Mouse (Mus musculus): Measurements from ENCODE around the gene Col25a1.

DNA sequence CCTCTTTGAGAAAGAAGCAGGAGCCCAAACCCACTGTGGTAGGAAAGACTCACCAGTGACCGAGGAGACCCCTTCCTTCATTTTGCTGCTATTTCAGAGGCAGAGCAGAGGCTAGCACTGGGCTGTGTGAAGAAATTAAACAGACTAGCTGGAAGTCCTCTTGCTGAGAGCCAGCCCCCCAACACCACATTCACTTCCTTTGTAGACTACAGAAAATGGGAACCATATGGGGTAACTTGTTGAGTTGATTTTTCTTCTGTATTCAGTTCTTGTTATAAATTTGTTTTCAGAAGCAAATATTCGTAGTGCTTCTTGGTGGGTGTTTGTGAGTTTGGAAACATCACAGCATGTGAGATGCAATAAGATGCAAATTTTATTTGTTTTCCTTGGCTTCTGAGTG is 142.6 kb downstream of the Col25a1 start:
- TF ChIP-seq CTCF (IDR thresholded peaks at IDR 0.05), result no peak
- no peak for TF ChIP-seq EP300 (IDR thresholded peaks at IDR 0.05)

Measured in lung, postnatal 0 days (tissue).